Mouse (Mus musculus): ENCODE measurements around the gene Cox6b1. TPM values are rescaled to one million over a fixed set of nuclear protein-coding genes. Genes with fewer than 3 reads are reported as not detected.

The Cox6b1 gene
- polyA plus RNA-seq, 1 experiment from 2014 or later = 700 TPM

- Histone ChIP-seq H3K4me3 (ENCODE audit: low read depth, low read length) (no peak overlapping the region), H3K27me3 (ENCODE audit: control insufficient read depth, insufficient read depth, low read length) (no peaks in the 10 kb centered on the region), H3K36me3 (replicated peaks; ENCODE audit: control insufficient read depth, insufficient read depth, low read depth, low read length) (no peaks in the 10 kb centered on the region), H3K9ac (replicated peaks; ENCODE audit: low read length) (no peak overlapping the region), H3K9me3 (replicated peaks; ENCODE audit: control insufficient read depth, low read length) (no peaks in the 10 kb centered on the region), H3K27ac (replicated peaks; ENCODE audit: low read depth, low read length) (no peak overlapping the region), H3K4me1 (ENCODE audit: control insufficient read depth, insufficient read depth, low read length) (no peaks in the 10 kb centered on the region; the same call in 1 of the 2 replicates), H3K4me2 (ENCODE audit: low read depth, low read length) (no peak overlapping the region)
- ATAC-seq (replicated peaks; ENCODE audit: insufficient number of reproducible peaks, low FRiP score, low TSS enrichment, low read depth) = no peak
- WGBS = 75% methylated on average over 4 of the region's 4 CpGs
- DNase-seq (ENCODE audit: low spot score) = no peak
Observed at GRCm38 (mm10) chr7:30594510-30595024, 31.4 kb downstream of the Cox6b1 start.

GRCm38 (mm10) chr7:30593579-30594509 lies 32.1 kb downstream of the Cox6b1 start:
- 78% methylated on average over 10 of the region's 10 CpGs for WGBS
- Histone ChIP-seq H3K36me3 (replicated peaks; ENCODE audit: control insufficient read depth, insufficient read depth, low read depth, low read length) (no peaks in the 10 kb centered on the region), H3K27me3 (ENCODE audit: control insufficient read depth, insufficient read depth, low read length) (no peaks in the 10 kb centered on the region)

GRCm38 (mm10) chr7:30592772-30593423 lies 33.1 kb downstream of the Cox6b1 start:
- Histone ChIP-seq H3K4me1 (ENCODE audit: control insufficient read depth, insufficient read depth, low read length) (no peaks in the 10 kb centered on the region; the same call in 1 of the 2 replicates), H3K9ac (replicated peaks; ENCODE audit: low read length) (no peak overlapping the region), H3K4me2 (ENCODE audit: low read depth, low read length) (no peak overlapping the region), H3K27ac (replicated peaks; ENCODE audit: low read depth, low read length) (no peak overlapping the region), H3K27me3 (ENCODE audit: control insufficient read depth, insufficient read depth, low read length) (no peaks in the 10 kb centered on the region), H3K4me3 (ENCODE audit: low read depth, low read length) (no peak overlapping the region), H3K36me3 (replicated peaks; ENCODE audit: control insufficient read depth, insufficient read depth, low read depth, low read length) (no peaks in the 10 kb centered on the region), H3K9me3 (replicated peaks; ENCODE audit: control insufficient read depth, low read length) (no peaks in the 10 kb centered on the region)
- DNase-seq (ENCODE audit: low spot score) (no peak), ATAC-seq (replicated peaks; ENCODE audit: insufficient number of reproducible peaks, low FRiP score, low TSS enrichment, low read depth) (no peak)
- 59% methylated on average over 5 of the region's 5 CpGs for WGBS

More at GRCm38 (mm10) chr7:30593579-30594509, 32.1 kb downstream of the Cox6b1 start:
- DNase-seq (ENCODE audit: low spot score) = no peak
- Histone ChIP-seq H3K4me2 (ENCODE audit: low read depth, low read length) (no peak overlapping the region), H3K4me1 (ENCODE audit: control insufficient read depth, insufficient read depth, low read length) (no peaks in the 10 kb centered on the region; the same call in 1 of the 2 replicates), H3K9me3 (replicated peaks; ENCODE audit: control insufficient read depth, low read length) (no peaks in the 10 kb centered on the region), H3K9ac (replicated peaks; ENCODE audit: low read length) (no peak overlapping the region), H3K4me3 (ENCODE audit: low read depth, low read length) (no peak overlapping the region), H3K27ac (replicated peaks; ENCODE audit: low read depth, low read length) (no peak overlapping the region)
- no peak for ATAC-seq (replicated peaks; ENCODE audit: insufficient number of reproducible peaks, low FRiP score, low TSS enrichment, low read depth)

GRCm38 (mm10) chr7:30591605-30591951 lies 34.4 kb downstream of the Cox6b1 start:
- DNase-seq (ENCODE audit: low spot score) = no peak
- Histone ChIP-seq H3K36me3 (replicated peaks; ENCODE audit: control insufficient read depth, insufficient read depth, low read depth, low read length) (no peaks in the 10 kb centered on the region), H3K9ac (replicated peaks; ENCODE audit: low read length) (no peak overlapping the region), H3K4me2 (ENCODE audit: low read depth, low read length) (no peak overlapping the region), H3K27ac (replicated peaks; ENCODE audit: low read depth, low read length) (no peak overlapping the region), H3K9me3 (replicated peaks; ENCODE audit: control insufficient read depth, low read length) (no peaks in the 10 kb centered on the region), H3K27me3 (ENCODE audit: control insufficient read depth, insufficient read depth, low read length) (no peaks in the 10 kb centered on the region), H3K4me3 (ENCODE audit: low read depth, low read length) (no peak overlapping the region), H3K4me1 (ENCODE audit: control insufficient read depth, insufficient read depth, low read length) (no peaks in the 10 kb centered on the region; the same call in none of the 2 replicates)
- ATAC-seq (replicated peaks; ENCODE audit: insufficient number of reproducible peaks, low FRiP score, low TSS enrichment, low read depth) = no peak
- 42% methylated on average over 4 of the region's 4 CpGs for WGBS

GRCm38 (mm10) chr7:30590927-30591604 lies 34.9 kb downstream of the Cox6b1 start:
- no peaks in the 10 kb centered on the region; the same call in none of the 2 replicates for H3K4me1 ChIP-seq (ENCODE audit: control insufficient read depth, insufficient read depth, low read length)

GRCm38 (mm10) chr7:30589435-30590301 lies 36.3 kb downstream of the Cox6b1 start:
- 27% methylated on average over 40 of the region's 40 CpGs for WGBS
- peak overlapping the region; percentile 97 for H3K4me3 ChIP-seq (ENCODE audit: low read depth, low read length)
- no peaks in the 10 kb centered on the region; the same call in none of the 2 replicates for H3K4me1 ChIP-seq (ENCODE audit: control insufficient read depth, insufficient read depth, low read length)
- peak overlapping the region; percentile 67 for H3K9ac ChIP-seq (replicated peaks; ENCODE audit: low read length)
- peaks cover 6% of the 10 kb centered on the region for H3K36me3 ChIP-seq (replicated peaks; ENCODE audit: control insufficient read depth, insufficient read depth, low read depth, low read length)
- ATAC-seq (replicated peaks; ENCODE audit: insufficient number of reproducible peaks, low FRiP score, low TSS enrichment, low read depth) (peak; percentile 55; the same call in 1 of the 2 replicates), DNase-seq (ENCODE audit: low spot score) (peak; percentile 92)
- no peaks in the 10 kb centered on the region for H3K9me3 ChIP-seq (replicated peaks; ENCODE audit: control insufficient read depth, low read length)
- H3K27me3 ChIP-seq (ENCODE audit: control insufficient read depth, insufficient read depth, low read length) = no peaks in the 10 kb centered on the region
- H3K4me2 ChIP-seq (ENCODE audit: low read depth, low read length) = peak overlapping the region; percentile 89
- peak overlapping the region; percentile 60; the same call in 1 of the 2 replicates for H3K27ac ChIP-seq (replicated peaks; ENCODE audit: low read depth, low read length)

More at GRCm38 (mm10) chr7:30590927-30591604, 34.9 kb downstream of the Cox6b1 start:
- Histone ChIP-seq H3K9ac (replicated peaks; ENCODE audit: low read length) (no peak overlapping the region), H3K4me2 (ENCODE audit: low read depth, low read length) (no peak overlapping the region), H3K27ac (replicated peaks; ENCODE audit: low read depth, low read length) (no peak overlapping the region), H3K27me3 (ENCODE audit: control insufficient read depth, insufficient read depth, low read length) (no peaks in the 10 kb centered on the region), H3K4me3 (ENCODE audit: low read depth, low read length) (no peak overlapping the region), H3K36me3 (replicated peaks; ENCODE audit: control insufficient read depth, insufficient read depth, low read depth, low read length) (no peaks in the 10 kb centered on the region), H3K9me3 (replicated peaks; ENCODE audit: control insufficient read depth, low read length) (no peaks in the 10 kb centered on the region)
- WGBS = 85% methylated on average over 9 of the region's 9 CpGs
- no peak for DNase-seq (ENCODE audit: low spot score)
- no peak for ATAC-seq (replicated peaks; ENCODE audit: insufficient number of reproducible peaks, low FRiP score, low TSS enrichment, low read depth)

All from embryonic facial prominence, embryonic 11.5 days (tissue).